Mouse (Mus musculus): ENCODE data around the gene Cdh20. TPM values are rescaled to one million over a fixed set of nuclear protein-coding genes. Genes with fewer than 3 reads are reported as not detected.

The Cdh20 gene
- total and polyA plus RNA-seq, 3 experiments = not detected

DNA sequence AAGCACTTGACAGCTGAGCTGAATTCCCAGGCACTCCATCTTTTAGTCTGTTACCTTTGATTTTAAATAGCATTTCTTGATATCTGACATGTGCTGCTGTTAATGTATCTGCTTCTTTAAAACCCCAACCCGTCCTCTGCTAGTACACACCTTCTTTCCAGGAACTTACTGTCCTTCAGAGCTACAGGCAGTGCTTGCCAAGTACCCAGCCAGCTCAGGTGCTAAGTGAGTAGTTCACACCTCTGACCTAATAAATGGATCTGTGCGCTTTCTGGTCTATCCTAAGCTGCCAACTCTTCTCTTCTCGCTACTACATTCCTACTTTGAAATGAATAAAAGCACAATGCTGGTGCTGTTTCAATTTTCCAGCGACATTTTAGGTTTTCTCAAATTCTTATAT is 28.8 kb downstream of the Cdh20 start:
- H3K27me3 ChIP-seq (replicated peaks) = no peaks in the 10 kb centered on the region
- dilution Hi-C loops (cut with MboI; ENCODE audit: extremely low pct_ligation_motif_present, extremely low pct_unique_long_range_greater_than_20kb, low sequenced_read_pairs) = no loop called here

GRCm38 (mm10) chr1:104804746-104805145 is 36.4 kb downstream of the Cdh20 start:
- peaks cover 51% of the 10 kb centered on the region for H3K9me3 ChIP-seq (replicated peaks; ENCODE audit: low read length)
- no peak overlapping the region for H3K27ac ChIP-seq (ENCODE audit: insufficient read depth, low read depth)
- DNase-seq (ENCODE audit: extremely low read depth) = no peak
- no peak overlapping the region for H3K9ac ChIP-seq (ENCODE audit: insufficient read depth, low read depth)
- no peaks in the 10 kb centered on the region for H3K79me2 ChIP-seq (replicated peaks; ENCODE audit: control insufficient read depth, extremely low read depth, insufficient read depth, poor library complexity, severe bottlenecking)
- H3K36me3 ChIP-seq (replicated peaks in 1 of 2; ENCODE audit: control insufficient read depth in 1 of 2, insufficient read depth in 1 of 2, low read length in 1 of 2) = no peaks in the 10 kb centered on the region
- TF ChIP-seq ZMIZ1 (IDR thresholded peaks at IDR 0.05; ENCODE audit: low read depth, low read length) = no peak
- TF ChIP-seq MAZ (IDR thresholded peaks at IDR 0.05; ENCODE audit: low read depth, low read length) = no peak
- no peak for TF ChIP-seq MXI1 (IDR thresholded peaks at IDR 0.05; ENCODE audit: low read depth, low read length)
- no peak for TF ChIP-seq CTCF (conservative IDR thresholded peaks at IDR 0.05 in 1 of 2, IDR thresholded peaks at IDR 0.05 in 1 of 2; ENCODE audit: low read depth in 2 of 2, low read length in 2 of 2)
- no peak for TF ChIP-seq JUND (conservative IDR thresholded peaks at IDR 0.05; ENCODE audit: low read depth, low read length)
- TF ChIP-seq BHLHE40 (IDR thresholded peaks at IDR 0.05; ENCODE audit: low read depth, low read length) = no peak
- no peak overlapping the region for H3K4me3 ChIP-seq (replicated peaks in 1 of 3; ENCODE audit: low read depth in 2 of 3, low read length in 2 of 3, poor library complexity in 1 of 3)
- dilution Hi-C loops (cut with MboI; ENCODE audit: extremely low pct_ligation_motif_present, extremely low pct_unique_long_range_greater_than_20kb, low sequenced_read_pairs) = no loop called here
- no peak overlapping the region for H3K4me2 ChIP-seq (ENCODE audit: insufficient read depth, low read depth, poor library complexity, severe bottlenecking)
- no peaks in the 10 kb centered on the region for H3K4me1 ChIP-seq (ENCODE audit: control insufficient read depth in 1 of 2, insufficient read depth in 2 of 2)
- in situ Hi-C loops (cut with MboI; ENCODE audit: low pct_ligation_motif_present, low pct_unique_long_range_greater_than_20kb, low sequenced_read_pairs) = no loop called here
- no peaks in the 10 kb centered on the region for H3K27me3 ChIP-seq (replicated peaks)

More for the DNA sequence above, 28.8 kb downstream of the Cdh20 start:
- H3K4me2 ChIP-seq (ENCODE audit: insufficient read depth, low read depth, poor library complexity, severe bottlenecking) = no peak overlapping the region
- H3K9ac ChIP-seq (ENCODE audit: insufficient read depth, low read depth) = no peak overlapping the region
- no peaks in the 10 kb centered on the region for H3K4me1 ChIP-seq (ENCODE audit: control insufficient read depth in 1 of 2, insufficient read depth in 2 of 2)
- in situ Hi-C loops (cut with MboI; ENCODE audit: low pct_ligation_motif_present, low pct_unique_long_range_greater_than_20kb, low sequenced_read_pairs) = no loop called here
- no peak for DNase-seq (ENCODE audit: extremely low read depth)
- no peaks in the 10 kb centered on the region for H3K36me3 ChIP-seq (replicated peaks in 1 of 2; ENCODE audit: control insufficient read depth in 1 of 2, insufficient read depth in 1 of 2, low read length in 1 of 2)
- TF ChIP-seq IRF4 (IDR thresholded peaks at IDR 0.05; ENCODE audit: low read depth, low read length) (no peak), RAD21 (IDR thresholded peaks at IDR 0.05; ENCODE audit: low read depth, low read length) (no peak), HCFC1 (IDR thresholded peaks at IDR 0.05; ENCODE audit: low read depth, low read length) (no peak), CHD1 (IDR thresholded peaks at IDR 0.05; ENCODE audit: low read depth, low read length) (no peak), USF1 (IDR thresholded peaks at IDR 0.05; ENCODE audit: low read depth, low read length) (no peak), TBP (conservative IDR thresholded peaks at IDR 0.05; ENCODE audit: low read depth, low read length) (no peak), TCF12 (IDR thresholded peaks at IDR 0.05; ENCODE audit: low read depth, low read length) (no peak), ELF1 (IDR thresholded peaks at IDR 0.05; ENCODE audit: low read depth, low read length) (no peak)
- H3K27ac ChIP-seq (ENCODE audit: insufficient read depth, low read depth) = no peak overlapping the region
- no peaks in the 10 kb centered on the region for H3K79me2 ChIP-seq (replicated peaks; ENCODE audit: control insufficient read depth, extremely low read depth, insufficient read depth, poor library complexity, severe bottlenecking)
- H3K4me3 ChIP-seq (replicated peaks in 1 of 3; ENCODE audit: low read depth in 2 of 3, low read length in 2 of 3, poor library complexity in 1 of 3) = no peak overlapping the region
- peaks cover 36% of the 10 kb centered on the region for H3K9me3 ChIP-seq (replicated peaks; ENCODE audit: low read length)

DNA sequence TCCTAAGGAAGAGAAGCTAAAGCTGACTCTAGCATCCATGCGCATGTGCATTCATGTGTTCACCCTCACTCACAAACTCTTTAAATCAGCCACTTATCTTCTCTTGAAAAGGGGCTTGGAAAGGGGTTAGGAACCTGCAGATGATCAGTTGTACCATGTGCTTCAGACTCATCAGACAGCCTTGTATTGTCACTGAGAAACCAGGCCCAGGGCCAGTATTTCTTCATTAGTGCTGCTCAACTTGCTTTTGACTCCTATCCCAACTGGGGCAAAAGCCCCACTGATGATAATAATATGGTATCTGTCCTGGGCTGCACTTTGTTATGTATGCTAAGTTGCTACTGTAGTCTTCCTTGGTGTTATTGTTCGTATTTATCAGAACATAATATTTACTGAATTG is 38.9 kb downstream of the Cdh20 start:
- Histone ChIP-seq H3K4me3 (replicated peaks in 1 of 3; ENCODE audit: low read depth in 2 of 3, low read length in 2 of 3, poor library complexity in 1 of 3) (no peak overlapping the region), H3K9ac (ENCODE audit: insufficient read depth, low read depth) (no peak overlapping the region), H3K27ac (ENCODE audit: insufficient read depth, low read depth) (no peak overlapping the region), H3K36me3 (replicated peaks in 1 of 2; ENCODE audit: control insufficient read depth in 1 of 2, insufficient read depth in 1 of 2, low read length in 1 of 2) (no peaks in the 10 kb centered on the region), H3K79me2 (replicated peaks; ENCODE audit: control insufficient read depth, extremely low read depth, insufficient read depth, poor library complexity, severe bottlenecking) (no peaks in the 10 kb centered on the region), H3K4me1 (ENCODE audit: control insufficient read depth in 1 of 2, insufficient read depth in 2 of 2) (no peaks in the 10 kb centered on the region), H3K9me3 (replicated peaks; ENCODE audit: low read length) (peaks cover 46% of the 10 kb centered on the region), H3K27me3 (replicated peaks) (no peaks in the 10 kb centered on the region), H3K4me2 (ENCODE audit: insufficient read depth, low read depth, poor library complexity, severe bottlenecking) (no peak overlapping the region)
- dilution Hi-C loops (cut with MboI; ENCODE audit: extremely low pct_ligation_motif_present, extremely low pct_unique_long_range_greater_than_20kb, low sequenced_read_pairs) (no loop called here), in situ Hi-C loops (cut with MboI; ENCODE audit: low pct_ligation_motif_present, low pct_unique_long_range_greater_than_20kb, low sequenced_read_pairs) (no loop called here)
- DNase-seq (ENCODE audit: extremely low read depth) = no peak
- TF ChIP-seq PAX5 (IDR thresholded peaks at IDR 0.05; ENCODE audit: low read length) (no peak), ZMIZ1 (IDR thresholded peaks at IDR 0.05; ENCODE audit: low read depth, low read length) (no peak), JUN (IDR thresholded peaks at IDR 0.05; ENCODE audit: insufficient read depth, low read depth, low read length) (no peak), CTCF (conservative IDR thresholded peaks at IDR 0.05 in 1 of 2, IDR thresholded peaks at IDR 0.05 in 1 of 2; ENCODE audit: low read depth in 2 of 2, low read length in 2 of 2) (no peak), USF2 (conservative IDR thresholded peaks at IDR 0.05; ENCODE audit: low read depth, low read length) (no peak), HCFC1 (IDR thresholded peaks at IDR 0.05; ENCODE audit: low read depth, low read length) (no peak), ZC3H11A (IDR thresholded peaks at IDR 0.05; ENCODE audit: low read depth, low read length) (no peak), NRF1 (IDR thresholded peaks at IDR 0.05; ENCODE audit: low read depth, low read length) (no peak), MAZ (IDR thresholded peaks at IDR 0.05; ENCODE audit: low read depth, low read length) (no peak), MAFK (IDR thresholded peaks at IDR 0.05; ENCODE audit: insufficient replicate concordance, low read length) (no peak), TBP (conservative IDR thresholded peaks at IDR 0.05; ENCODE audit: low read depth, low read length) (no peak), MAX (IDR thresholded peaks at IDR 0.05; ENCODE audit: low read length) (no peak), SIN3A (IDR thresholded peaks at IDR 0.05; ENCODE audit: low read length) (no peak), JUND (conservative IDR thresholded peaks at IDR 0.05; ENCODE audit: low read depth, low read length) (no peak)
